Mouse (Mus musculus) c-Kit-positive CD71-positive TER-119-negative erythroid progenitor cells, embryonic 14.5 days (primary cell): ENCODE results near the gene Itpk1.

Experiments used
- DNase-seq: peaks from one replicate; pipeline ENCODE4 v3.0.0-alpha.2; 2013; ENCODE audit warnings: low read depth

Gene Itpk1

GRCm38 (mm10) chr12:102713153-102713865 is 8.6 kb upstream of the Itpk1 start:
- no peak for DNase-seq

GRCm38 (mm10) chr12:102710851-102711375 is 6.2 kb upstream of the Itpk1 start:
- DNase-seq = no peak

GRCm38 (mm10) chr12:102709896-102710295 is 5.2 kb upstream of the Itpk1 start:
- no peak for DNase-seq

GRCm38 (mm10) chr12:102708220-102708619 is 3.5 kb upstream of the Itpk1 start:
- DNase-seq = no peak

- no peak for DNase-seq
These were observed 2.2 kb upstream of the Itpk1 start for GRCm38 (mm10) chr12:102706833-102707463.

- DNase-seq = no peak
These were observed 1.3 kb upstream of the Itpk1 start for GRCm38 (mm10) chr12:102705906-102706640.

- DNase-seq = no peak
These were observed 614 bp upstream of the Itpk1 start for GRCm38 (mm10) chr12:102705216-102705871.

GRCm38 (mm10) chr12:102703921-102704408 is 765 bp downstream of the Itpk1 start:
- no peak for DNase-seq

GRCm38 (mm10) chr12:102703441-102703840 is 1.3 kb downstream of the Itpk1 start:
- no peak for DNase-seq

GRCm38 (mm10) chr12:102703111-102703412 is 1.7 kb downstream of the Itpk1 start:
- DNase-seq = no peak

- DNase-seq = peak; percentile 79
These were observed 2.2 kb downstream of the Itpk1 start for GRCm38 (mm10) chr12:102702356-102703110.

- DNase-seq = no peak
These were observed 3.0 kb downstream of the Itpk1 start for GRCm38 (mm10) chr12:102701691-102702207.

GRCm38 (mm10) chr12:102700453-102700852 is 4.3 kb downstream of the Itpk1 start:
- no peak for DNase-seq

GRCm38 (mm10) chr12:102699156-102699555 is 5.6 kb downstream of the Itpk1 start:
- DNase-seq = no peak

- DNase-seq = no peak
These were observed 6.5 kb downstream of the Itpk1 start for GRCm38 (mm10) chr12:102698089-102698684.

GRCm38 (mm10) chr12:102697381-102697780 is 7.3 kb downstream of the Itpk1 start:
- no peak for DNase-seq

GRCm38 (mm10) chr12:102696635-102697354 is 7.9 kb downstream of the Itpk1 start:
- no peak for DNase-seq

GRCm38 (mm10) chr12:102695369-102696239 is 9.1 kb downstream of the Itpk1 start:
- DNase-seq = no peak

GRCm38 (mm10) chr12:102691761-102692160 is 13.0 kb downstream of the Itpk1 start:
- no peak for DNase-seq
